Mouse (Mus musculus) liver, embryonic 14.5 days (tissue): ENCODE measurements around the gene Tchp.

Experiments
- CTCF ChIP-seq: IDR thresholded peaks from 2 replicates; pipeline ENCODE4 v1.5.1; 2016; ENCODE audit warnings: antibody characterized with exemption, low read depth, control low read depth
- EP300 ChIP-seq: IDR thresholded peaks from 2 replicates; pipeline ENCODE4 v1.6.1; 2016; ENCODE audit warnings: antibody characterized with exemption, low read depth

DNA sequence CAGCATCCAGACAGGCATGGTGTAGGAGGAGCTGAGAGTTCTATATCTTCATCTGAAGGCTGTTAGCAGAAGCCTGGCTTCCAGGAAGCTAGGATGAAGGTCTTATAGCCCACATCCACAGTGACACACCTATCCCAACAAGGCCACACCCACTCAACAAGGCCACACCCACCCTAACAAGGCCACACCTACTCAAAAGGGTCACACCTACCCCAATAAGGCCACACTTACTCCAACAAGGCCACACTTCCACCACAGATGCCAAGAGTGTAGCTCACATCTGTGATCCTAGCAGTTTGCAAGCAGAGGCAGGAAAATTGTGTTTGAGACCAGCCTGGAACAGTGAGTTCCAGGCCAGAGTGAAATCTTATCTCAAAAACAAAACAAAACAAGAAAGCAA, 19.7 kb upstream of the Tchp start:
- TF ChIP-seq EP300, result no peak
- no peak for TF ChIP-seq CTCF
